Mouse (Mus musculus): ENCODE measurements around the gene Syt6. TPM values are rescaled to one million over a fixed set of nuclear protein-coding genes. Genes with fewer than 3 reads are reported as not detected.
"Not testable (repeated sequence)": the region's sequence is repeated elsewhere in the genome, so short reads cannot be mapped to it uniquely, and the experiment has no call there.

Syt6 gene
- polyA plus RNA-seq, 1 experiment from 2014 or later: 0.36 TPM

GRCm38 (mm10) chr3:103633124-103633523 is 58.1 kb downstream of the Syt6 start:
- no peak overlapping the region for H3K9ac ChIP-seq
- ATAC-seq (ENCODE audit: insufficient number of reproducible peaks, low FRiP score, low TSS enrichment, low read depth): no peak
- 0 out of 2 replicates have a peak, but pooled peaks cover 3% of the 10 kb centered on the region for H3K4me1 ChIP-seq
- no peaks in the 10 kb centered on the region for H3K9me3 ChIP-seq
- H3K27me3 ChIP-seq: no peaks in the 10 kb centered on the region
- no peaks in the 10 kb centered on the region for H3K36me3 ChIP-seq
- no peak overlapping the region for H3K4me2 ChIP-seq
- no peak overlapping the region for H3K27ac ChIP-seq
- WGBS: 56% methylated on average over 7 of the region's 7 CpGs
- no peak overlapping the region for H3K4me3 ChIP-seq

GRCm38 (mm10) chr3:103633831-103634230 is 58.8 kb downstream of the Syt6 start:
- H3K4me2 ChIP-seq: no peak overlapping the region
- no peak overlapping the region for H3K27ac ChIP-seq
- 0 out of 2 replicates have a peak, but pooled peaks cover 3% of the 10 kb centered on the region for H3K4me1 ChIP-seq
- H3K9me3 ChIP-seq: no peaks in the 10 kb centered on the region
- no peak overlapping the region for H3K4me3 ChIP-seq
- 66% methylated on average over 4 of the region's 4 CpGs for WGBS
- no peak overlapping the region for H3K9ac ChIP-seq
- H3K36me3 ChIP-seq: no peaks in the 10 kb centered on the region
- no peaks in the 10 kb centered on the region for H3K27me3 ChIP-seq
- no peak for ATAC-seq (ENCODE audit: insufficient number of reproducible peaks, low FRiP score, low TSS enrichment, low read depth)

- H3K4me1 ChIP-seq: 0 out of 2 replicates have a peak, but pooled peaks cover 3% of the 10 kb centered on the region
- no peak overlapping the region for H3K27ac ChIP-seq
- no peak overlapping the region for H3K4me2 ChIP-seq
- H3K9me3 ChIP-seq: no peaks in the 10 kb centered on the region
- H3K27me3 ChIP-seq: no peaks in the 10 kb centered on the region
- no peak overlapping the region for H3K4me3 ChIP-seq
- WGBS: 82% methylated on average over 1 of the region's 1 CpGs
- H3K9ac ChIP-seq: no peak overlapping the region
- no peaks in the 10 kb centered on the region for H3K36me3 ChIP-seq
- no peak for ATAC-seq (ENCODE audit: insufficient number of reproducible peaks, low FRiP score, low TSS enrichment, low read depth)
These were observed 59.2 kb downstream of the Syt6 start for GRCm38 (mm10) chr3:103634256-103634655.

GRCm38 (mm10) chr3:103637641-103638040 is 62.6 kb downstream of the Syt6 start:
- H3K36me3 ChIP-seq: no peaks in the 10 kb centered on the region
- H3K27ac ChIP-seq: no peak overlapping the region
- no peak overlapping the region for H3K9ac ChIP-seq
- H3K27me3 ChIP-seq: no peaks in the 10 kb centered on the region
- no peaks in the 10 kb centered on the region for H3K9me3 ChIP-seq
- 78% methylated on average over 1 of the region's 1 CpGs for WGBS
- no peak for ATAC-seq (ENCODE audit: insufficient number of reproducible peaks, low FRiP score, low TSS enrichment, low read depth)
- no peak overlapping the region for H3K4me2 ChIP-seq
- H3K4me3 ChIP-seq: no peak overlapping the region
- H3K4me1 ChIP-seq: no peaks in the 10 kb centered on the region

GRCm38 (mm10) chr3:103640226-103640803 is 65.3 kb downstream of the Syt6 start:
- no peak for ATAC-seq (ENCODE audit: insufficient number of reproducible peaks, low FRiP score, low TSS enrichment, low read depth)
- H3K4me1 ChIP-seq: no peaks in the 10 kb centered on the region
- H3K9ac ChIP-seq: no peak overlapping the region
- no peak overlapping the region for H3K4me2 ChIP-seq
- H3K36me3 ChIP-seq: no peaks in the 10 kb centered on the region
- H3K9me3 ChIP-seq: no peaks in the 10 kb centered on the region
- H3K27me3 ChIP-seq: no peaks in the 10 kb centered on the region
- 54% methylated on average over 8 of the region's 8 CpGs for WGBS
- H3K4me3 ChIP-seq: no peak overlapping the region
- no peak overlapping the region for H3K27ac ChIP-seq

- H3K4me2 ChIP-seq: no peak overlapping the region
- no peaks in the 10 kb centered on the region for H3K4me1 ChIP-seq
- H3K4me3 ChIP-seq: no peak overlapping the region
- H3K27ac ChIP-seq: no peak overlapping the region
- WGBS: 47% methylated on average over 7 of the region's 7 CpGs
- no peaks in the 10 kb centered on the region for H3K36me3 ChIP-seq
- no peaks in the 10 kb centered on the region for H3K27me3 ChIP-seq
- H3K9ac ChIP-seq: no peak overlapping the region
- ATAC-seq (ENCODE audit: insufficient number of reproducible peaks, low FRiP score, low TSS enrichment, low read depth): no peak
- no peaks in the 10 kb centered on the region for H3K9me3 ChIP-seq
These were observed 66.3 kb downstream of the Syt6 start for GRCm38 (mm10) chr3:103641301-103641700.

- H3K9me3 ChIP-seq; H3K4me2 ChIP-seq; H3K9ac ChIP-seq; H3K4me3 ChIP-seq; H3K36me3 ChIP-seq; H3K27ac ChIP-seq; H3K4me1 ChIP-seq; ATAC-seq (ENCODE audit: insufficient number of reproducible peaks, low FRiP score, low TSS enrichment, low read depth); H3K27me3 ChIP-seq: not testable (repeated sequence)
- WGBS: 79% methylated on average over 2 of the region's 2 CpGs
These were observed 70.9 kb downstream of the Syt6 start, which contains the start of gene Atg4a-ps for GRCm38 (mm10) chr3:103645968-103646367. Atg4a-ps (minus strand) TSS chr3:103646068.

- Histone ChIP-seq H3K4me3 (no peak overlapping the region), H3K9me3 (no peaks in the 10 kb centered on the region), H3K4me2 (no peak overlapping the region), H3K36me3 (no peaks in the 10 kb centered on the region), H3K9ac (no peak overlapping the region), H3K27me3 (no peaks in the 10 kb centered on the region), H3K4me1 (peaks cover 2% of the 10 kb centered on the region; the same call in 1 of the 2 replicates), H3K27ac (no peak overlapping the region)
- 66% methylated on average over 11 of the region's 11 CpGs for WGBS
- no peak for ATAC-seq (ENCODE audit: insufficient number of reproducible peaks, low FRiP score, low TSS enrichment, low read depth)
These were observed 72.3 kb downstream of the Syt6 start for GRCm38 (mm10) chr3:103647164-103647867.

GRCm38 (mm10) chr3:103648486-103648885 is 73.5 kb downstream of the Syt6 start:
- no peaks in the 10 kb centered on the region for H3K36me3 ChIP-seq
- H3K4me3 ChIP-seq: no peak overlapping the region
- no peak overlapping the region for H3K4me2 ChIP-seq
- no peak for ATAC-seq (ENCODE audit: insufficient number of reproducible peaks, low FRiP score, low TSS enrichment, low read depth)
- no peak overlapping the region for H3K27ac ChIP-seq
- no peaks in the 10 kb centered on the region for H3K9me3 ChIP-seq
- 71% methylated on average over 4 of the region's 4 CpGs for WGBS
- H3K27me3 ChIP-seq: no peaks in the 10 kb centered on the region
- H3K4me1 ChIP-seq: peaks cover 2% of the 10 kb centered on the region; the same call in 1 of the 2 replicates
- H3K9ac ChIP-seq: no peak overlapping the region

GRCm38 (mm10) chr3:103649716-103650115 is 74.7 kb downstream of the Syt6 start:
- H3K4me3 ChIP-seq: no peak overlapping the region
- 89% methylated on average over 6 of the region's 6 CpGs for WGBS
- H3K9me3 ChIP-seq: no peaks in the 10 kb centered on the region
- H3K4me1 ChIP-seq: peaks cover 2% of the 10 kb centered on the region; the same call in 1 of the 2 replicates
- no peaks in the 10 kb centered on the region for H3K36me3 ChIP-seq
- H3K27me3 ChIP-seq: no peaks in the 10 kb centered on the region
- H3K4me2 ChIP-seq: no peak overlapping the region
- no peak overlapping the region for H3K27ac ChIP-seq
- H3K9ac ChIP-seq: no peak overlapping the region
- no peak for ATAC-seq (ENCODE audit: insufficient number of reproducible peaks, low FRiP score, low TSS enrichment, low read depth)

- Histone ChIP-seq H3K27me3 (no peaks in the 10 kb centered on the region), H3K4me3 (no peak overlapping the region), H3K36me3 (no peaks in the 10 kb centered on the region), H3K4me1 (peaks cover 2% of the 10 kb centered on the region; the same call in 1 of the 2 replicates), H3K9ac (no peak overlapping the region), H3K4me2 (no peak overlapping the region), H3K27ac (no peak overlapping the region), H3K9me3 (no peaks in the 10 kb centered on the region)
- 37% methylated on average over 1 of the region's 1 CpGs for WGBS
- ATAC-seq (ENCODE audit: insufficient number of reproducible peaks, low FRiP score, low TSS enrichment, low read depth): no peak
These were observed 75.4 kb downstream of the Syt6 start for GRCm38 (mm10) chr3:103650406-103650805.

GRCm38 (mm10) chr3:103660012-103660411 is 85.0 kb downstream of the Syt6 start:
- WGBS: 48% methylated on average over 2 of the region's 2 CpGs
- no peak overlapping the region for H3K9ac ChIP-seq
- H3K4me3 ChIP-seq: no peak overlapping the region
- H3K27me3 ChIP-seq: no peaks in the 10 kb centered on the region
- H3K4me2 ChIP-seq: no peak overlapping the region
- H3K4me1 ChIP-seq: peaks cover 8% of the 10 kb centered on the region
- no peaks in the 10 kb centered on the region for H3K36me3 ChIP-seq
- no peak for ATAC-seq (ENCODE audit: insufficient number of reproducible peaks, low FRiP score, low TSS enrichment, low read depth)
- H3K27ac ChIP-seq: no peak overlapping the region
- no peaks in the 10 kb centered on the region for H3K9me3 ChIP-seq

Data from limb, embryonic 15.5 days (tissue).